Mouse (Mus musculus): ENCODE measurements at regions not wholly inside any gene's neighbourhood (a gene's known extent, or its start where the extent isn't known, plus 50 kb on each side); places are given as distances from the start of the nearest gene placed in this dataset.
A peak's percentile ranks its signal among the peaks of the same experiment; 100 is the strongest.

- no peak for DNase-seq
Measured at GRCm38 (mm10) chr13:107239035-107239387, 217.1 kb upstream of the Kif2a start.

GRCm38 (mm10) chr13:107238364-107239034 lies 216.6 kb upstream of the Kif2a start:
- no peak for DNase-seq

GRCm38 (mm10) chr13:107219456-107219855 lies 197.5 kb upstream of the Kif2a start:
- DNase-seq, result peak in 1 of 2 experiments; percentile 42

GRCm38 (mm10) chr13:107218351-107218750 lies 196.4 kb upstream of the Kif2a start:
- DNase-seq, result no peak

- no peak for DNase-seq
Measured at GRCm38 (mm10) chr13:107217825-107218224, 195.9 kb upstream of the Kif2a start.

- DNase-seq, result no peak
Measured at GRCm38 (mm10) chr13:107213281-107213680, 191.4 kb upstream of the Kif2a start.

GRCm38 (mm10) chr13:107210676-107211075 lies 188.8 kb upstream of the Kif2a start:
- no peak for DNase-seq

GRCm38 (mm10) chr13:107207354-107208181 lies 185.6 kb upstream of the Kif2a start:
- DNase-seq, result peak; percentile 54 to 74

- DNase-seq, result no peak
Measured at GRCm38 (mm10) chr13:107199875-107200274, 177.9 kb upstream of the Kif2a start.

GRCm38 (mm10) chr13:107193426-107193825 lies 171.5 kb upstream of the Kif2a start:
- DNase-seq, result no peak

- no peak for DNase-seq
Measured at GRCm38 (mm10) chr13:107187258-107187878, 165.4 kb upstream of the Kif2a start.

GRCm38 (mm10) chr13:107182544-107182943 lies 160.6 kb upstream of the Kif2a start:
- peak; percentile 49 to 64 for DNase-seq

- DNase-seq, result no peak
Measured at GRCm38 (mm10) chr13:107179551-107179950, 157.6 kb upstream of the Kif2a start.

GRCm38 (mm10) chr13:107177595-107177994 lies 155.7 kb upstream of the Kif2a start:
- no peak for DNase-seq

GRCm38 (mm10) chr13:107175891-107176290 lies 154.0 kb upstream of the Kif2a start:
- no peak for DNase-seq

GRCm38 (mm10) chr13:107168599-107169149 lies 146.7 kb upstream of the Kif2a start:
- peak; percentile 31 to 57 for DNase-seq

- DNase-seq, result no peak
Measured at GRCm38 (mm10) chr13:107167856-107168598, 146.1 kb upstream of the Kif2a start.

GRCm38 (mm10) chr13:107151548-107151947 lies 129.6 kb upstream of the Kif2a start:
- DNase-seq, result no peak

GRCm38 (mm10) chr13:107141209-107141608 lies 119.3 kb upstream of the Kif2a start:
- no peak for DNase-seq

GRCm38 (mm10) chr13:107134125-107134524 lies 112.2 kb upstream of the Kif2a start:
- DNase-seq, result no peak

GRCm38 (mm10) chr13:107126636-107127035 lies 104.7 kb upstream of the Kif2a start:
- DNase-seq, result no peak

- no peak for DNase-seq
Measured at GRCm38 (mm10) chr13:107124130-107124668, 102.3 kb upstream of the Kif2a start.

Data from kidney, postnatal 25 days (tissue).